Mouse (Mus musculus) cerebellum, postnatal 4 days (tissue): ENCODE measurements around the gene Kdm8.
A peak's percentile ranks its signal among the peaks of the same experiment; 100 is the strongest.

ENCODE experiments used
- DNase-seq, 2 experiments: peaks; one replicate each; pipeline ENCODE4 v3.0.0; 2022; ENCODE audit warnings: low spot score in 2 of 2, mixed read lengths in 1 of 2

Gene Kdm8

GRCm38 (mm10) chr7:125462200-125462599 is 17.7 kb downstream of the Kdm8 start:
- DNase-seq: no peak

- peak; percentile 60 to 72 for DNase-seq
Measured at GRCm38 (mm10) chr7:125469937-125470336, 25.5 kb downstream of the Kdm8 start.

GRCm38 (mm10) chr7:125470901-125471300 is 26.4 kb downstream of the Kdm8 start:
- no peak for DNase-seq

GRCm38 (mm10) chr7:125471991-125472741 is 27.7 kb downstream of the Kdm8 start:
- peak; percentile 73 to 79 for DNase-seq

GRCm38 (mm10) chr7:125474535-125474934 is 30.1 kb downstream of the Kdm8 start:
- DNase-seq: no peak

- DNase-seq: peak in 1 of 2 experiments; percentile 19
Measured at GRCm38 (mm10) chr7:125475601-125476251, 31.2 kb downstream of the Kdm8 start.

- no peak for DNase-seq
Measured at GRCm38 (mm10) chr7:125478391-125478984, 34.0 kb downstream of the Kdm8 start.

GRCm38 (mm10) chr7:125480518-125480917 is 36.0 kb downstream of the Kdm8 start:
- DNase-seq: no peak

GRCm38 (mm10) chr7:125482339-125482738 is 37.9 kb downstream of the Kdm8 start:
- no peak for DNase-seq

- DNase-seq: no peak
Measured at GRCm38 (mm10) chr7:125482886-125483285, 38.4 kb downstream of the Kdm8 start.

GRCm38 (mm10) chr7:125484791-125485190 is 40.3 kb downstream of the Kdm8 start:
- no peak for DNase-seq

GRCm38 (mm10) chr7:125486121-125486630 is 41.7 kb downstream of the Kdm8 start:
- no peak for DNase-seq

- no peak for DNase-seq
Measured at GRCm38 (mm10) chr7:125487126-125487525, 42.6 kb downstream of the Kdm8 start.

GRCm38 (mm10) chr7:125488706-125489105 is 44.2 kb downstream of the Kdm8 start:
- DNase-seq: no peak

GRCm38 (mm10) chr7:125489636-125490035 is 45.2 kb downstream of the Kdm8 start:
- DNase-seq: no peak

- DNase-seq: peak; percentile 88 to 92
Measured at GRCm38 (mm10) chr7:125490947-125491735, 46.7 kb downstream of the Kdm8 start, which contains the start of gene Nsmce1. Nsmce1 (minus strand) TSS chr7:125491596.

- no peak for DNase-seq
Measured at GRCm38 (mm10) chr7:125491760-125492159, 47.3 kb downstream of the Kdm8 start.

- DNase-seq: no peak
Measured at GRCm38 (mm10) chr7:125492551-125492950, 48.1 kb downstream of the Kdm8 start.

- DNase-seq: no peak
Measured at GRCm38 (mm10) chr7:125495864-125496440, 51.5 kb downstream of the Kdm8 start.

GRCm38 (mm10) chr7:125499927-125500868 is 55.7 kb downstream of the Kdm8 start:
- DNase-seq: no peak
